Mouse (Mus musculus): Measurements from ENCODE around the gene Sdcbp2.

DNA sequence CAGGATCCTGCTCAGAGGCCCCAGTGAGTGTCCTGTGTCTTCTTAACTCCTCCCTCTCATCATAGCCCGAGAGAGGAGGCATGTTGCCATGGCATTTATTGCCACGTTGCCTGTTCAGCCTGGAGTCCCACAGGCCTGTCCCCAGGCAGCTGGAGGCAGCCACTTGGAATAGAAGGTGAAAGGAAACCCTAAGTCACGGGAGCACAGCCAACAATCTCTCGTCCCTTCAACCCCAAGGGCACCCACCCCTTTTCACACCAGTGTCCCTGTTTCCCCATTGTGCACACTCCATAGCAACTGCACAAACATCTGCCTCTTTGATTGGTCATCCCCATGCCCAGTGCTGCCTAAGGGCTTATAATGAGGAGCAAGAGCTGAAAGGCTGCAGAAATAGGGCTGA is 31.2 kb downstream of the Sdcbp2 start:
- TF ChIP-seq KAT2A (conservative IDR thresholded peaks at IDR 0.05; ENCODE audit: low read depth, low read length) (no peak), CTCF (IDR thresholded peaks at IDR 0.05 in 2 of 3, conservative IDR thresholded peaks at IDR 0.05 in 1 of 3; ENCODE audit: control insufficient read depth in 1 of 3, insufficient read depth in 1 of 3, low read depth in 2 of 3, low read length in 3 of 3, poor library complexity in 1 of 3, severe bottlenecking in 1 of 3) (no peak), ZKSCAN1 (IDR thresholded peaks at IDR 0.05; ENCODE audit: low read depth, low read length) (no peak)

Data from MEL (cell line).